Mouse (Mus musculus) heart, embryonic 14.5 days (tissue): ENCODE data around the gene Slc35b4. TPM values are rescaled to one million over a fixed set of nuclear protein-coding genes. Genes with fewer than 3 reads are reported as not detected.
A peak's percentile ranks its signal among the peaks of the same experiment; 100 is the strongest.

Experiments used
- ATAC-seq: fragments of 200-750 bp; cut with Nextera tagmentation; 2 replicates; pipeline ENCODE4 v1.8.0; 2017; ENCODE audit warnings: low read depth, moderate TSS enrichment; ENCODE audit not compliant: insufficient number of reproducible peaks, insufficient read depth, low FRiP score
- H3K27ac ChIP-seq, 2 experiments: fragments of 200-500 bp in 1 of 2; fragments of 300-500 bp in 1 of 2; sonication (generic) in 1 of 2; replicated peaks in 1 of 2; 2 replicates each; pipeline ENCODE4 v1.5.1; 2012 to 2014; ENCODE audit warnings: low read depth in 2 of 2, low read length in 2 of 2, control low read depth in 1 of 2, mild to moderate bottlenecking in 1 of 2, mixed read lengths in 1 of 2; ENCODE audit not compliant: control insufficient read depth in 1 of 2, insufficient read depth in 1 of 2
- H3K27me3 ChIP-seq: fragments of 300-500 bp; sonication (generic); 2 replicates; pipeline ENCODE4 v1.6.1; 2014; ENCODE audit warnings: mild to moderate bottlenecking, low read length, control low read depth; ENCODE audit not compliant: control insufficient read depth, insufficient read depth
- H3K36me3 ChIP-seq: fragments of 300-500 bp; sonication (generic); 2 replicates; pipeline ENCODE4 v1.6.1; 2014; ENCODE audit warnings: mild to moderate bottlenecking, control low read depth, low read length, mixed read lengths; ENCODE audit not compliant: control insufficient read depth, insufficient read depth
- H3K4me1 ChIP-seq, 2 experiments: fragments of 200-500 bp in 1 of 2; fragments of 300-500 bp in 1 of 2; sonication (generic) in 1 of 2; 2 replicates each; pipeline ENCODE4 v1.6.1; 2012 to 2014; ENCODE audit warnings: low read length in 2 of 2, control low read depth in 1 of 2, mixed read lengths in 1 of 2; ENCODE audit not compliant: control insufficient read depth in 2 of 2, insufficient read depth in 2 of 2
- H3K4me2 ChIP-seq: fragments of 300-500 bp; sonication (generic); 2 replicates; pipeline ENCODE4 v1.6.1; 2014; ENCODE audit warnings: mild to moderate bottlenecking, low read length
- H3K4me3 ChIP-seq, 2 experiments: fragments of 200-500 bp in 1 of 2; fragments of 300-500 bp in 1 of 2; sonication (generic) in 1 of 2; 2 replicates each; pipeline ENCODE4 v1.5.1; 2012 to 2014; ENCODE audit warnings: low read length in 2 of 2, mild to moderate bottlenecking in 2 of 2, control low read depth in 1 of 2, low read depth in 1 of 2, moderate library complexity in 1 of 2; ENCODE audit not compliant: control insufficient read depth in 1 of 2, insufficient read depth in 1 of 2
- H3K9ac ChIP-seq: fragments of 300-500 bp; sonication (generic); 2 replicates; pipeline ENCODE4 v1.6.1; 2014; ENCODE audit warnings: mild to moderate bottlenecking, low read length
- H3K9me3 ChIP-seq: fragments of 300-500 bp; sonication (generic); 2 replicates; pipeline ENCODE4 v1.6.1; 2016; ENCODE audit warnings: low read length, control low read depth; ENCODE audit not compliant: control insufficient read depth
- WGBS: fragments of 180-500 bp; shearing (Covaris S2); extraction: QIAGEN DNeasy Blood & Tissue Kit; methylation state at CpG from one replicate; pipeline ENCODE4 v1.1.7; 2014; 5-methylcytosine and 5-hydroxymethylcytosine counted together
- polyA plus RNA-seq: library from polyadenylated mRNA; unstranded; fragments of >200 nt; fragmentation: Nextera tagmentation; extraction: Ambion mirVana; gene quantifications from 2 replicates; pipeline ENCODE4 v1.2.1, GENCODE M21; 2014

Gene Slc35b4
- polyA plus RNA-seq, 1 experiment from 2014 or later, result 39.9 TPM

DNA sequence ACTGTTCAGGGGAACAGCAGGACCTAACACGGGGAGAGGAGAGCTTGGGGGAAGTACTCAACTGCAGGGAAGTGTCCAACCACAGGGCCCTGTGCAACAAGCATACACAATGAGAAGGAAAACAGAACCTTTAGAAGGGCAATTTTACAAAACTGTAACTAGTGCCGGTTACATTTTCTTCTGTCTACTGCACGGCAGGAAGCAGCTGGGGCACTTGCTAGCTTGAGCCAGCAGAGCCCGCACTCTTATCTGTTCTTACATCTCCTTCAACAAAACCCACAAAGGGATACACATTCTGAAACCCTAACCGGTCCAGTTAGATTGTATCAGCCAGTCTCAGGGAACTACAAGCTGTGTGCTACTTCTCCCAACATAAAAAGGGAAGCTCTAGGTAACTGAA, 20.9 kb downstream of the Slc35b4 start:
- Histone ChIP-seq H3K4me3 (no peak overlapping the region), H3K9me3 (no peaks in the 10 kb centered on the region), H3K27ac (no peak overlapping the region), H3K4me1 (peaks cover 20 to 33% of the 10 kb centered on the region in 2 experiments), H3K4me2 (no peak overlapping the region), H3K36me3 (peaks cover 44% of the 10 kb centered on the region), H3K27me3 (no peaks in the 10 kb centered on the region), H3K9ac (no peak overlapping the region)
- no peak for ATAC-seq
- 48% methylated on average over 5 of the region's 5 CpGs for WGBS

DNA sequence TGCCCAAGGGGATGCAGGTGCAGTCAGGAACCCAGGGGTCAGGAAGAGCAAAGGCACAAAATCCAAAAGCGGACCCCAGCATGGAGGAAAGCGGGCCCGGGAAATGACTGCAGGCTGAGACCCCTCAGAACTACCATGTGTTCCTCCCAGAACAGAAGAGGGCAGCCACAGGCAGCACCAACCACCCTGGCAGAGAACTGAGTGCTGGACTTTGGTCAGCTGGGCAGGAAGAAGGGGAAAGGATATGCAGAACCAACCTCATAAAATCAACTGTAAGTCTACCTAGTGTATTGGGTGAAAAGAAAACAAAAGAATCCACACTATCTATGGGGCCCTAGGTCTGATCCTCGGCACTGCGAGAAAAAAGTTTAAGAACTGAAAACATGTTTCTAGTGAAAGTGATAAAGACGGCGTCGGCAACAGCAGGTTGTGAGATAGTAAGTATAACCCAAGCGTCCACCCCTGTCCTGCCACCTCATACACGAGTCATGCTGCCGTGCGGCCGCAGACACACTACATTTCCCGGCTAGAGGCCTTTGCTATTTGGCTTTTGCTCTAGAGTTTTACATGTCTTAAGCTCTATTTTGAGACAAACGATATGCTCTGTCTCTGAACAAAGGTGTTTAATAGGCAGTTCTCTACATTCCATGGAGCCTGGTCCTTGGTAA, 21.6 kb downstream of the Slc35b4 start:
- Histone ChIP-seq H3K4me3 (no peak overlapping the region), H3K9ac (no peak overlapping the region), H3K27me3 (no peaks in the 10 kb centered on the region), H3K27ac (no peak overlapping the region), H3K9me3 (no peaks in the 10 kb centered on the region), H3K36me3 (peaks cover 36% of the 10 kb centered on the region), H3K4me2 (no peak overlapping the region), H3K4me1 (peaks cover 15 to 27% of the 10 kb centered on the region in 2 experiments)
- no peak for ATAC-seq
- WGBS, result 61% methylated on average over 15 of the region's 15 CpGs

DNA sequence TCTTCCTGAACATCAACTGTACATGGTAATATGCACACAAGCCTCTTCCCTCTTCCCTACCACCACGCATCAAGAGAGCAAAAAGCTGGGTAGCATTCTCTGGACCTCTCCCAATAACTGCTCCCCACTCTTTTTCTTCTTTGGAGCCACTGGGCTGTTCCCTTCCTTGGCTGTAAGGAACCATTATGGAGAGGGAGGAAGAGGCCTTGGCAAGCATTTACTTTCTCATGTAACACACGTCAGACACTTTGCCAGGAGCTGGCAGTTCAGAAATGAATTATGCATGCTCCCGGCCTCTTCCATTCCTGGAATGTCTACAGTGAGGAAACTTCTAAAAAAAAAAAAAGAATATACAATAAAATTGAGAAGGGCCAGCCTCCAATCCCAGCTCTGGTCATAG, 22.7 kb downstream of the Slc35b4 start:
- no peaks in the 10 kb centered on the region for H3K27me3 ChIP-seq
- peaks cover 12 to 23% of the 10 kb centered on the region in 2 experiments for H3K4me1 ChIP-seq
- H3K9ac ChIP-seq, result no peak overlapping the region
- H3K9me3 ChIP-seq, result no peaks in the 10 kb centered on the region
- no peak overlapping the region for H3K4me3 ChIP-seq
- WGBS, result 49% methylated on average over 3 of the region's 3 CpGs
- H3K36me3 ChIP-seq, result peaks cover 25% of the 10 kb centered on the region
- no peak for ATAC-seq
- H3K27ac ChIP-seq, result peak overlapping the region in 1 of 2 experiments; percentile 49; a peak in 1 of 4 replicates
- H3K4me2 ChIP-seq, result no peak overlapping the region

DNA sequence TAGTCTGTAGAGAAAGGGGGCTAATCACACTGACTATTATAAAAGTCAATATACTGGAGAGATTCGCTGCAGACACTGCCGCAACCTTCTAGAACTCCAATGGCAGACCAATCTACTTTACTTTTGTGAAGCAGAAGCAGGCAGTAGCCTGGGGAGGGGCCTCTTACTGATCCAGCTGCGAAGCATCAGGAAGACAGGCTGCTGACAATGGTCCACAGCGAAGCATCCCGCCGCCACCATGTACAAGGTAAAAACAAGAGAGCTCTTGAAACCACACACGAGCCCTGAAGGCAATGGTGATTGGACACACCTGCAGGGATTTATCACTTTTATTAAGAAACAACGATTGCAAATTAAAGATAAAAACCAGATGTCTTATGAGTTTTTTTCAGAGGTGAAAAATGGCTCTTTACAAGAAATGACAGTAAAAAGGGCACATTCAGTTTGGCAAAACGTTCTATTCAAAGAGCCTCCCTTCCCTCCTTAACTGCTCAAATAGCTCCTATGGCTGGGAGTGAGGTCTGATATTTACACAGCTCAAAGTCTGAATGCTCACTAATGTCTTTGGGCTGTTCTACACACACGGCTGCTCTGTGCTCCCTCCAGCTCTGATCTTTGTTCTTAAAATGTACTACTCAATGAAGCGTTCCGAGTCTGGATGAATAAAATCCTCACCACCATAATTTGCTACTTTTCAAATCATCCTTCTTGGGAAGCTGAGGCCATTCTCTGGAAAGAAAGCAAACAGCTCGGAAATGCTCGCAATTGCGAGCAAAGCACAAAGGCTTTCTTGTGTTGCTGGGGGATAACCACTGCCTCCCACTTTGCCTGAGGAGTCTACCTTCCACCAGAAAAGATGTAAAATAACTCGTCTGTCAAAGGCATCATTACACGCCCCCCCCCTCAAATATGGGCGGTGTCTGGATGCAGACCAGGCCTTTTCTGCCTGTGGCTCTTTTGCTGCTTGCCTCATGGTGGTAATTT, 23.6 kb downstream of the Slc35b4 start:
- H3K9me3 ChIP-seq, result no peaks in the 10 kb centered on the region
- peaks cover 12 to 23% of the 10 kb centered on the region in 2 experiments for H3K4me1 ChIP-seq
- no peak overlapping the region for H3K9ac ChIP-seq
- WGBS, result 77% methylated on average over 18 of the region's 18 CpGs
- no peak overlapping the region for H3K27ac ChIP-seq
- H3K36me3 ChIP-seq, result peaks cover 17% of the 10 kb centered on the region
- no peaks in the 10 kb centered on the region for H3K27me3 ChIP-seq
- ATAC-seq, result no peak
- H3K4me2 ChIP-seq, result no peak overlapping the region
- no peak overlapping the region for H3K4me3 ChIP-seq

DNA sequence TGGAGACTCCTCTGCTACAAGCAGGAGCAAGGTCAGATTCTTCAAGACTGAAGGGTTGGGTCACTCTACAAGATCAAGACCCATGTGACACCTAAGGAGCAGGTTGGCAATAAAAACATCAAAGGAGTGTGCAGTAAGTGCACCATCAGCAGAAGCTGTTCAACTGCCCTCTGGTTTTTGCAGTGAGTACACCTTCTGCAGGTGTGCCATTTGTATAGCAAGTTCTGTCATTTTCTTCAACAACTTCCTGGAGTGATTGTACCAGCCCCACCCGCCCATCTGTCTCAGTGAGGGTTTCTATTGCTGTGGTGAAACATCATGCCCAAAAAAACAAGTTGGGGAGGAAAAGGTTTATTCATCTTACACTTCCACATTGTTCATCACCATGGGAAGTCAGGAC, 27.1 kb downstream of the Slc35b4 start:
- no peak overlapping the region for H3K27ac ChIP-seq
- H3K9ac ChIP-seq, result no peak overlapping the region
- H3K27me3 ChIP-seq, result no peaks in the 10 kb centered on the region
- no peak for ATAC-seq
- H3K4me3 ChIP-seq, result no peak overlapping the region
- peaks cover 7% of the 10 kb centered on the region; the same call in 1 of the 2 replicates for H3K9me3 ChIP-seq
- peaks cover 0 to 12% of the 10 kb centered on the region in 2 experiments; a peak in 3 of 4 replicates for H3K4me1 ChIP-seq
- 82% methylated on average over 1 of the region's 1 CpGs for WGBS
- H3K4me2 ChIP-seq, result no peak overlapping the region
- H3K36me3 ChIP-seq, result no peaks in the 10 kb centered on the region

DNA sequence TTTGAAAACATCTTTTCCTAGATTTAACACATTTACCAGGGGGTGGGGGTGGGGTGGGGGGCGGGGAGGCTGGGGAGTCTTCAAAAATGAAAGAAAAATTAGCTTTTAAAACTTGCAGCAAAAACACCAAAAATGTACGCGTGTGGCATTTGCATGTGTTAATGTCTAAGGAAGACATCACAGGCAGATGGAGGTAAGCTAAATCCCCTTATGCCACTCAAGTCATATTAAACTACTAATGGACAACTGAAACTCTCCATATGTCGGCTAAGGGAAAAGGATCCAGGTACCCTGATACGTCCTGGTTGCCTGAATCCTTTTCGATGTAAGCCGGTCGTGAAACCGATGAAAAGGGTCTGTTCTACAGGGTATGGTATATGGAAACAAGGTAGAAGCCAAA, 27.8 kb downstream of the Slc35b4 start:
- Histone ChIP-seq H3K4me2 (no peak overlapping the region), H3K9me3 (peaks cover 7% of the 10 kb centered on the region; the same call in 1 of the 2 replicates), H3K27ac (no peak overlapping the region), H3K27me3 (no peaks in the 10 kb centered on the region), H3K36me3 (no peaks in the 10 kb centered on the region), H3K4me3 (no peak overlapping the region), H3K4me1 (peaks cover 0 to 4% of the 10 kb centered on the region in 2 experiments; a peak in 2 of 4 replicates), H3K9ac (no peak overlapping the region)
- WGBS, result 81% methylated on average over 9 of the region's 9 CpGs
- no peak for ATAC-seq

DNA sequence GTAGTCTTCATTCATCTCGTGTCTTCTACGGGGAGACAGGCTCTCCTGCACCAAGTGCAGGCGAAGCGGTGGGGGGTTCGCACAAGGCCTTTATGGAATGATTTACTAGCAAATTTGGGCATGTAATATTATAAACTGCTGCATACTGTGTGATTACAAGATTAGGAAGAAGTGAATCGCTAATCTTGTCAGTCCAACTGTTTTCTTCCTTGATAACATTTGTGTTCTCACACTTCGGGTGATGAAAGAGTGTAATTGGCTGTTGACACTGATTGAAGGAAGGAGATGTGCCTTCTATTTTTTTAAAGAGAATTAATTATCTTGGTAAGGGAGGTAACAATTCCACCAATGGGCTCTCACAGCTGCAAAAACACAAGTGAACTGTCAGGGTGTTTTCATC, 28.3 kb downstream of the Slc35b4 start:
- no peak overlapping the region for H3K27ac ChIP-seq
- H3K4me2 ChIP-seq, result no peak overlapping the region
- no peaks in the 10 kb centered on the region for H3K36me3 ChIP-seq
- no peak overlapping the region for H3K4me3 ChIP-seq
- H3K27me3 ChIP-seq, result no peaks in the 10 kb centered on the region
- WGBS, result 68% methylated on average over 7 of the region's 7 CpGs
- no peak for ATAC-seq
- H3K9ac ChIP-seq, result no peak overlapping the region
- H3K9me3 ChIP-seq, result peaks cover 7% of the 10 kb centered on the region; the same call in 1 of the 2 replicates
- peaks cover 0 to under 1% of the 10 kb centered on the region in 2 experiments; a peak in 1 of 4 replicates for H3K4me1 ChIP-seq
